Mouse (Mus musculus): ENCODE measurements at regions not wholly inside any gene's neighbourhood (a gene's known extent, or its start where the extent isn't known, plus 50 kb on each side); places are given as distances from the start of the nearest gene placed in this dataset.
"Not testable (repeated sequence)": the region's sequence is repeated elsewhere in the genome, so short reads cannot be mapped to it uniquely, and the experiment has no call there.

DNA sequence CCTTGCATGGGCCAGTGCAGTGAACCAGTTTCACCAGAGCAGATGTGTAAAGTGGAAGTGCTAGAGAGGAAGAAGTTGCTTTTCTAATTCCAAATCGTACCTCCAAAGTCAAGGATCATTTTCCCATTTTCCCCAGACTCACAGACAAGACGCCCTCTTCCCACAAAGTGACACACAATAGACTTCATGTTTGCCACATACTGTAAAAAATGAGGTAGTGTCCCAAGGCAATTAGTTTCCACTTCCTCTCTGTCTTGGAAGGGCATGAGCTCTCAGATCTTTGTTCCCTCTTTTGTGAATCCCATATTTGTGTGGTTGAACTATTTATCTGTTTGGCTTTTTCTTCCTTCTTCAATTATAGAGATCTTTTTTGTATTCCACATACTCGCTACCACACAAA, 137.0 kb downstream of the Sptssa start:
- DNase-seq (ENCODE audit: low spot score in 2 of 2): no peak

DNA sequence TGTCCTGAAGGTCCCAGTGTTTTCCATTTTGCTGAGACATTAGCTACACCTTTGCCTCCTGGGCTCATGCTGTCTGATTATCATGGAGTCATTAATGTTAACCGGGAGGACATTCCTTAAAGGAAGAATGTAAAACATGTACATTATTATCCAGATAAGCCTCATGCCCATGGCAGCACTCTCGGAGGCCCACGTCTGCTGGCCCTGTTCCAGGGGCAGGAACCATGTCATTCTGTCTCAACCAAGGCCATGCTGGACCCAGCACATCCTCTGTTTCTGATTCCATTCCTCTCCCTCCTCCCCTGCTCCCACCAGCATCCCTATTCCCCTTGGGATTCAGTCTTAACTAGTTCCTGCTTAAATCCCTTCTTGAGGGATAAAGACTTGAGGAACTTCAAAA, 139.1 kb downstream of the Sptssa start:
- DNase-seq (ENCODE audit: low spot score in 2 of 2): no peak

DNA sequence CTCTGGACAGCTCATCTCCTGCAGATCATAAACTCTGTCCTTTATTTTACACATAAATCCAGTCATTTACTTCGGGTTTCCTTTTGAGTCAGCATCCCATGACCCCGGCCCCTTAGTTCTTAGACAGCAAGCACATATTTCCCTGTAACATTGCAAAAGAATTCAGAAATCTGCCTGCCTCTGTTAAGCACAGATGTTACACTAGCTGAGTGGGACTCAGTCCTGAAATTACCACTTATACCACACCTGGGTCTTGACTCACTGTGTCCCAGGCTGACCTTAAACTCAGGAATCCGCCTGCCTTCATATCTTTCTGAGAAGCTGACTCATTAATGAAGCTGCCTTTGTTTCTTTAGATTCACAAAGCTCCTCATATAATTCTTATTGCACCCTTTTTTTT, 139.9 kb downstream of the Sptssa start:
- DNase-seq (ENCODE audit: low spot score in 2 of 2): no peak

DNA sequence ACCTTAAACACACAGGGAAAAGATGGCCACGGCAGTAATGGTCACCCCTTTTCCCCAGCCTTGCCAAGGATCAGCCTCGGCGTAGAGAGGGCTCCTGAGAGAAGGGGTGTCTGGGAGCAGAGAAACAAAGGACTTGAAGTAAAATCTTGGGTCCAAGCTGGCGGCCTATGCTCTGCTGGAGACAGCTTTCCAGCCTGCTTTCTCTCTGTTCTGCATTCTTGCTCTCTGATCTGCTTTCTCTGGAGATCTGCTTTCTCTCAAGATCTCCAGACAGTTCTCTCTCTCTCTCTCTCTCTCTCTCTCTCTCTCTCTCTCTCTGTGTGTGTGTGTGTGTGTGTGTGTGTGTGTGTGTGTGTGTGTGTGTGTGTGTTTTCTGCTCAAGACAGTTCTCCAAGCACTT, 140.3 kb downstream of the Sptssa start:
- DNase-seq (ENCODE audit: low spot score in 2 of 2): not testable (repeated sequence)

DNA sequence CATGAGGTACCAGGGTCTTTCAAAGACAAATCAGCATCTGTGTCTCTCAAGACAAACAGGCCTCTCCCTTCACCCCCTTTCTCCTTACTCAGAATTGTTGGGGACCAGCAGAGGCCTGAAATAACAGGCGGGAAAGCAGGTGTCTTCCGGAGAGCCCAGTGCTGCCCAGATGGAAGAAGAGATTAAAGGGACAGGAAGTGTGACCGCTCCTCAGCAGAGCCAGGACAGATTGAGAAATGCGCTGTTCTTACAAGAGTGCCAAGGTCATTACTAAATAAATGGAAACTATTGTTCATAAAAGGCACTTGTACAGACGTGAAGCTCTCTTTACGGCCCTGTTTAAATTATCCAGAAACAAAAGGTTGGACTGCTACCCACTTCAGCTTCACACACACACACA, 146.5 kb downstream of the Sptssa start:
- no peak for DNase-seq (ENCODE audit: low spot score in 2 of 2)

DNA sequence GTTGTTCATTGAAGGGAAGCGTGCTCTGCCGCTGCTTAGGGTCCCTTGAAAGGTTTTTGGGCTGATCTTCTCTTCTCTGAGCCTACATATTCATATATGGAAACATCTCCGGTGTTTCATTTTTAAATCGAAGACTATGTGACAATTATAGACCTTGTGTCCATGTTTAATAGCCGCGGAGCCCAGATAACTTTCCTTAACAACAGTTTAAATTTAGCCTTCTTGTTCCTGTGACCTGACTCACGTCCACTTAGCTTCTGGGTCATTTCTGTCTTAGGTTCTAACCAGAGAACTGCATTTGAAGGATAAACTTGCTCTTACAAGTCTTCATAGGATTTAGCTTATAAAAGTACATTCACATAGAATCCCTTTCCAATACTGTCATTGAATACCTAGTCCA, 153.6 kb downstream of the Sptssa start:
- no peak for DNase-seq (ENCODE audit: low spot score in 2 of 2)

DNA sequence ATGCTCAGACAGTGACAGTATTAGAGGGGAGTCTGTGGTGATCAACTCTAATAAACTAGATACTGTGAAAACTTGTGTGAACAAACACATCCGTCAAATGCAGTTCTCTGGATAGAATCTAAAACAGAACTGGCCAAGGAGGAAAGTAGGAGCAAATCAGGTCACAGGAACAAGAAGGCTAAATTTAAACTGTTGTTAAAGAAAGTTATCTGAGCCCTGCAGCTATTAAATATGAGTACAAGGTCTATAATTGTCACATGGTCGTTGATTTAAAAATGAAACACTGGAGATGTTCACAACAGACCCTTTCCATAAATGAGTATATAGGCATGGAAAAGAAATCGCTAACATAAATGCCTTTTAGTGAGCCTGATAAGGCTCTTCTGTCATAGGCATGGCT, 156.4 kb downstream of the Sptssa start:
- DNase-seq (ENCODE audit: low spot score in 2 of 2): no peak

DNA sequence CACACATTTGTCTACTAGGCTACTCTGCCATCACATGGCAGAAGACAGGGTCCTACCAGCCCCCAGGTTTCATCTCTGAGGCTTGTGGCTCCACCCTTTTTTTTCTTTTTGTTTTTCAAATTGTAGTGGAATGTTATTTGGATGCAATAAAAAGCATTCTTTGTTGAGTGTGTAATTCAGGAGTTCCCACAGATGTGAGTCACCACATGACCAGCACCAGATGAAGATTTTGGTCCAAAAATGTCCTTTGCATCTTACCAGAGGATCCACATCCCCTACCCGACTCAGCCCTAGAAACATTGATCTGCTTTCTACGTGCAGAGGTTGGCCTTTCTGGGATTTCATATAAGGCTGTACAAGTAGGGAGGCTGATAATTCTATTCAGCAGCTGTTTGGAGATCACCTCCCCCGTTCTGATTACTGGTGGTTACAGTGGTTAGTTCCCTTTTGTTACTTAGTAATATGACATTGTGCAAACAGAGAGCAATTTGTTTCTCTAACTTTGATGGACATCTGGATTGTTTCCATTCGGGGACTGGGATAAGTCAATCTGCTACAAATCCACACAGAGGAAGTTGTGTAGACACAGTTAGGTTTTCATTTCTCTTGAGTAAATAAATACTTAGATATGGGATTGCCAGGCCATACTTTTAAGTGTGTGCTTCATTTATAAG, 160.5 kb downstream of the Sptssa start:
- DNase-seq (ENCODE audit: low spot score in 2 of 2): no peak

DNA sequence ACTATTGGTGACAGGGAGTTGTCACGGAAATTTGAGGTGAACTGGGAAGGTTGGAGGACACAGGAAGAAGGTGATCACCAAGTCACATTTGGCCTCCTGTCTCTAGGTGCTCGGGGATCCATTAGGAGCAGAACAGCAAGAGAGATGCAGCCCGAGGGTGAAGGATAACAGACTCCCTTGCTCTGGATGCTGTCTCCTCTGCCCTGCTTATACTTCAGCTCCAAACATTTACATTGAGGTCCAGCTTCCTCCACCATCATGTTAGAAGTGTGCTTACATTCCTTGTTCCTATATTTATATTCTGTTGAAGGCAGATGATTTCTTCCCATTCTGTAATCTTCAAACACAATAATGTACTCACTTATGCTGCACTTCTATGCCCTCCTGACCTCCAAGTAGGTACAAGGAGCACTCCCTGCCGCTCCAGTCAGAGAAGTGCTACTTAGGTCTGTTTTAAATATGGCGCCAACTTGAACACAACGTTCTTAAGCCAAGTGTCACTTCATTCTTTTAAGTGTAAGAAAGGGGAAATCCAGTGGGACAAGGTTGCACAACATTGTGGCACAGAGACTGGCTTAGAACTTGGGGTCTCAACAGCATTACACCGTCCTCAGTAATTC, 161.5 kb downstream of the Sptssa start:
- no peak for DNase-seq (ENCODE audit: low spot score in 2 of 2)

DNA sequence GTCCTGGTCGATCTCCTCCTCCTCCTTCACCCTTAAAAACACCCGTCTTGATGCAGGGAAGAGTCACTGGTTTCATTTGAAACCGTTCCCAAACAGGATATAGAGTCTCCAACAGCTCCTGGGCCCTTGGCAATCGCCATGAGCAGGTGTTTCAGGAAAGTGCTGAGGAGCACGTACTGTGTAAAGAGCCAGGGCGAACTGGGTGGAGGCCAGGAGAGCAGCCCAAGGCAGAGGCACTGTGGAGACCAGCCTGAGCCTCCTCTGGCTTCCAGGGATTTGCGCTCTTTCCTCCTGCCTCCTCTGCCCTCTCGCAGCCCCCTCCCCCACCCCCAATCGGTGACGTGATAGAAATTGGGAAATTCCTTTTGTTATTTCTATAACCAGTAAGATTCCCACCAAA, 163.6 kb downstream of the Sptssa start:
- DNase-seq (ENCODE audit: low spot score in 2 of 2): no peak

DNA sequence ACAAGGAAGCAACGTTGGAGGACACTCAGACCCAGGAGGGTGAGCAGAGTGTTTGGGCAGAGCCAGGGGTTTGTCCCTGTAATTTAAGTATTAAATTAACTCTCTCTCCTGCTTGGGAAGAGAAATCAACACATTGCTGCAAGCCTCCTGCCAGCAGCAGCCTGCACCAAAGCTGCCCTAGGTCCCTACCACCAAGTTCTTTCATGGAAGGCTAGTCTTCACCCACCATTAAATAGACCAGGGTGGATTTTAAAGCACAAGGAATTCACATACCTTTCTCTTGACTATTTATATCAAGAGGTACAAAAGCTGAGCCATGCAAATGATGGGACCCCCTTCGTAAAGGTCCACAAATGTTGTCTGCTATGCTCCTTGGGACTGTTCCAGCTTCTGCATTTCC, 165.9 kb downstream of the Sptssa start:
- DNase-seq (ENCODE audit: low spot score in 2 of 2): no peak

DNA sequence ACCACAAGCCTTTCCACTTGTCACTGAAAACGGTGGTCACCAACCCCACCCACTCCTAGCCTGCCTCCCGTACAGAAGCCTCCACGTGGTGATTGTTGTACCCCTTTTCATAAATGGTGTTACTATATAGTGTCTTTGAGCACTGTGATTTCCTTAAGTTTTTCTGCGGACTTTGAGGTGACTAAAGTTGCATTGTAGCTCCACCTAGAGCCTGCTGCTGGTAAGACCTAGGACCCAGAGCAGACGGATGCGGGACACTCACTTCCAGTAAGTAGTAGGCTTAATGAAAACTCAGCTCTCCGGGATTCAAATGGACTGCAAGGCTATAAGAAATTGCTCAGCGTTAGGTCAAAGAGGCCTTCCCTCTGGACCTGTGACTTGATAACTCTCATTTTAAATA, 166.7 kb downstream of the Sptssa start:
- peak; percentile 47 to 85 for DNase-seq (ENCODE audit: low spot score in 2 of 2)

DNA sequence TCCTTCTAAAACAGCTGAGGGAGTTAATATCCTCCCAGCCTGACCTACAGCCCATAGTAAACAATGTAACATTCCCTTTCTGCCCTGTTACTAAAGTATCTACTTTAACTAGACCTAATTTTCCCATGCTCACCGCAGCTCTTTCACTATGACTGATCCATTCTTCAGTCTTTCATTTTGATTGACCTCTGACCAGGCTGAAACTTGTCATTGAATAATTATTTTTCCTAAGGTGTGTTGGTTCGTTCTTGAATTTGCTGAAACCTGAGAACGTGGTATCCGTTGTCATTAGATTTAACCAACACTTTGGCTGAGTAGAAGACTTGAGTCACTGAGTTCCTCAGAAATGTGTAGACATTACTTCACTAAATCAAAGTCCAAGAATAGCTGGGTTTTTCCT, 168.7 kb downstream of the Sptssa start:
- no peak for DNase-seq (ENCODE audit: low spot score in 2 of 2)

DNA sequence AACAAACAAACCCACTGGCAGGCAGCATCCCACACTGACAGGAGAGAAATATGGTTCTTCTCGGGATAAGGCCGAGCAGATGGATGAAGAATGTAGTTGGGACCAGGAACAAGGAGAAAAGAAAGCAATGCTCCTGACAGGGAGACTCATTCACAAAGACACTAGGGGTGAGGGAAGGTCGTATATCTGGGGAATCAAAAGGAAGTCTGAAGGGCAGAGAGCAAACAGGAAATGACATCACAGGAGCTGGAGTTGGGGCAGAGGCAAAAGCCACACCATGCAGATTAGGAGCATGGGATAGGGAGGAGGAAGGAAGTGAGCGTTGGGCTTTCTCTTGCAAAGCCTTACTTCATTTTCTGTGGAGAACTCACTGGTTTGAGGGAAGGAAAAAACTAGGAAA, 174.4 kb downstream of the Sptssa start:
- DNase-seq (ENCODE audit: low spot score in 2 of 2): no peak

DNA sequence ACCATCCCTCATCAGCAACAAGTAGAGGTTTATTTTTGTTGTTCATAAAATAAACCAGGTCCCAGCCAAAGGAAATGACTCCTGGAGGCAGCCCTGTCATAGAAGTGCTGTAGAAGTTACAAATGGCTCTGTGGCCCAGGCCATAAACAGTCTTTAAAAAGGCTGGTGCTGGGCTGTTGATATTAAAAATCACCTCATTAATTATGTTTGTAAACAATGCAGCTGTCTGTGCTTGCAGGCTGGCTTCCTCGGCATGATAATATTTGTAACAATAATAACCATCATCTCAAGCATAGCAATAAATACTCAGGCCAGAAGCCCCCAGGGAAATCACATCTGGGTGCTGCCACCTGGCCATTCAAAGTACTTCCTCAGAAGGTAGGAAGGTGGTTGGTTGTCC, 176.5 kb downstream of the Sptssa start:
- no peak for DNase-seq (ENCODE audit: low spot score in 2 of 2)

DNA sequence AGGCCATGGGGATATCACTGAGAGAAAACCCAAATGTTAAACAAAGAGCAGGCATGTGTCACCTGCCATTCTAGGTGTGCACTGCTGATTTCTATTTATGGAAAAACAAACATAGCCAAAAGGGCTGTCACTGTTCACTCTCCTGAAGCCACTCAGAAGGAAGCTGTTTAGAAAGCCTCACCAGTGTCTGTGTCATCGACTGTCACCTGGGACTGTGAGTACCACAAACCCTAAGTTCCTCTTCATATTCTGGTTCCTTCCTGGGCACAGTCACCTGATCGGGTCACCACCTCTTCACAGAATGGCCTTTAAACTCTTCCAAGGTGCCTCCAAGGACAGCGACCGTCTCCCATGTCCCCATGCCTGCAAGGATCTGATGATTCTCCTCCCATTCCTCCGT, 183.5 kb downstream of the Sptssa start:
- DNase-seq (ENCODE audit: low spot score in 2 of 2): no peak

DNA sequence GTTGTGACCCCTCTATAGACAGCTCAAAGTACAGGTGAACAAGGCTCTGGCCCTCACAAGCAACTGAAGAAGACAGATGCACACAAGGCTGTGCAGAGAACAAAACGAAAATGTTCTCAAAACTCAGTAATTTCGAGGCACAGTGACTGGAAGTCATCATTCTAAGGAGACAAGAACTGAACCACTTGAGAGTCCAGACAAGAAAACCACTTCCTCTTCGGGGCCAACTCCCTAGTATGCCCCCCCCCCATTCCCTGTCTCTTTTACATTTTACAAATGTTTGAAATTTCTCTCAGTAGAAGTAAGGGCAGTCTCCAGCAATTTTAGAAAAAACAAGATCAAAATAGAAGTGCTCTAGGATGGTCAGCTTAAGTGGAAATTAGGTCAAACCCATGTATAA, 184.0 kb downstream of the Sptssa start:
- DNase-seq (ENCODE audit: low spot score in 2 of 2): no peak

DNA sequence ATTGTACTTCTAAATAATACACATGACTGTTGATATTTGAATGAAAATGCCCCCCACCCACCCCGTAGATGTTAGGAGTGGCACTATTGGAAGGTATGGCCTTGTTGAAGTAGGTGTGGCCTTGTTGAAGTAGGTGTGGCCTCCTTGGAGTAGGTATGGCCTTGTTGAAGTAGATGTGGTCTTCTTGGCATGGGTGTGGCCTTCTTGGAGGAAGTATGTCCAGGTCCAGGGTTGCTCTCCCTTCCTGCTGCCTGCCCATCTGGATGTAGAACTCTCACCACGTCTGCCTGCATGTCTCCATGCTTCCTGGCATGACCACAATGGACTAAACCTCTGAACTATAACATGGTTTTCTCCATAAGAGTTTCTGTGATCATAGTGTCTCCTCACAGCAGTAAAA, 188.7 kb downstream of the Sptssa start:
- no peak for DNase-seq (ENCODE audit: low spot score in 2 of 2)

DNA sequence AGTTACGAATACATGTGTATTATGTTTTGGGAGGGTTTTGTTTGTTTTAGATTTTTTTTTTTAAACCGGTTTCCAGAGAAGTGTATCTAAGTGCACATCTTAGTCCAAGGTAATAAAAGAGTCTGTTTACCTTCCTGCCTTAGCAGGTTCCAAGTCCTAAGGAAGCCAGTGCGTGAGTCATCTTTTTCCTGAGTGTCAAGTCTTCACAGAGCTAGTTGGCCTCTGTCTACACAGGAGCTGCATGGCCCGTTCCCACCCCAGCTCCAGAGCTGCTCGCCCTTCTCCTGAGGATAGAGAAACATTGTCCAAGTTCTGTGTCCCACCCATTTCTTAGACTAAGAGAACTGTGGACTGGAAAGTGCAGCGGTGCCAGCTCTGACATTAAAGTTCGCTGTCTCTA, 192.6 kb downstream of the Sptssa start:
- DNase-seq (ENCODE audit: low spot score in 2 of 2): no peak

DNA sequence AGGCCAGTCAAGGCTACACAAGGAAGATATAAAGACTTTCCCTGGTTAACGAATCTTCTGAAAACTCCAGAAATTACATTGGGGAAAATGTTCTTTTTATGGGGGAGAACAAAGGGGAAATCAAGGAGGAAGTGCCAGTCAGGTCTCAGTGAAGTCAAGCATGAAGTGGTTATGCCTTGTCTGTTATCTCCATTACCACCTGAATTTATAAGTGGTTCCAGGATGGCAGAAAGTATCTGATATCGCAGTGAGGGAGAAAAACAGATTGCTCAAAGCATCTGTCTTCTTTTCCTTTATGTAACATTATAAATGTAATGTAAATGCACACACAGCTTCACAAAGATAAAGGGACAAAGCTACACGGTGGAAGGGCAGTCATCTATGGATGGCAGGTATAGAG, 195.0 kb downstream of the Sptssa start:
- no peak for DNase-seq (ENCODE audit: low spot score in 2 of 2)

DNA sequence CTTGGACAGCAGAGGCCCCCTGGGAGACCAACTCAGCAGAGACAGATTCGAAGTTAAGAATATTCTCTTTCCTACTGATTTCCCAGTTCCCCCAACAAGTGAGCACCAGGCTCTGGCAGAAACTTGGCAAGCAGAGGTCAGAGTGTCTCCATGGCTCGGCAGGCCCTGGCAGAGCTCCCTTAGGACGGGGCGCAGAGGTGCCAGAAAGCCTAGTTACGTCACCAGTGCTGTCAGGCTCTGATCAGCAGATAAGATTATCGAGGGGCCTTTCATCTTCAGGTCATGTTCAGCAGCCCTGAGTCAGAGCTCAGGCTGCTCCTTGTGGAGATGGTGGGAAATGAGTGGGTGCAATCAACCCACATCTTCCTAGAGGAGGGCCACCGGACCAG, 196.2 kb downstream of the Sptssa start:
- DNase-seq (ENCODE audit: low spot score in 2 of 2): no peak

DNA sequence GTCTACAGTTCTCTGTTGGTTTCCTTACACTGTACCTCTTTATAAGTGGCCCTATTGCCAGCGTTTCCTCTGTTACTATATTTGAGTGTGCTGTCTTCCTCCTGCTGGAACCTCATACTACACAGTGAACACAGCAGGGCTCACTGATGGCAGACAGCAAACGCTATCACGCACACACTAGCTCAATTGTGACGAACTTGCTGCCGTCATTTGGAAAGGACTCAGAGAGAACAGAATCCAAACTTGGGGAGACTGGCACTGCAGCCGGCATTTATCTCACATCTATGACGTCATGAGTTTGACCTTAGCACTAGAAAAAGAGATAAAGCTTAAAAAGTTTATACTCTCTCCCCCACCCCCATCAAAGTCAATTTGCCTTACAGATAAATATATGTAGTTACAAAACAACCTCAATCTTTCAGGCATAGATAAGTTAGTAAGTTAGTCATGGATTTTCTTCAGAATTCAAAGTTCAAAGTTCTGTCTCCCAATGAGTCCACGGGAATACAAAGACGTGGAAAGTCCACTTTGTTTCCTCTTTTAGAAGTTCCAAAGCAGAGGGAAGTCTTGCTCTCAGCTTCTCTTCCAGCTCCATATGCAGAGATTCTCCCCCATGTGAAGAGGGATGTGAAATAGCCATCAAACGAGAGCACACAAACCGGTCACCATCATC, 196.8 kb downstream of the Sptssa start:
- DNase-seq (ENCODE audit: low spot score in 2 of 2): no peak

DNA sequence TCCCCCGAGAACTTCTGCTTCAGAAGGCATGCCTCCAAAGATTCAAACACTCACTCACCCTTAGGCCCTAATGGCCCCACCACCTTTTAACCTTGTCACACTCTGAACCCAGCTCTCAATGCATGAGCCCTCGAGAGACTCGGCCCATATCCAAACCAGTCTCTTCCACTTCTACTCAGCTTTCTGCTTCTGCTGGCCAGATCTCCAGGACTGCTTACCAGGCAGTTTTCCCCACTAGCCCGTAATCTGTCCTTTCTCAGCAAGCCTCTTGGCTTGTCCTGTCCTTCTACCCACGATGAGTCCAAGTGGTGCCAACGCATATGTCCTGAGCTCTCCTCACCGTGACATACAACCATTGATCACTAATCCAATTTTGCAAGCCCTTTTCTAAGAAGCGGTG, 199.6 kb downstream of the Sptssa start:
- no peak for DNase-seq (ENCODE audit: low spot score in 2 of 2)
